In the genomic region with DNA sequence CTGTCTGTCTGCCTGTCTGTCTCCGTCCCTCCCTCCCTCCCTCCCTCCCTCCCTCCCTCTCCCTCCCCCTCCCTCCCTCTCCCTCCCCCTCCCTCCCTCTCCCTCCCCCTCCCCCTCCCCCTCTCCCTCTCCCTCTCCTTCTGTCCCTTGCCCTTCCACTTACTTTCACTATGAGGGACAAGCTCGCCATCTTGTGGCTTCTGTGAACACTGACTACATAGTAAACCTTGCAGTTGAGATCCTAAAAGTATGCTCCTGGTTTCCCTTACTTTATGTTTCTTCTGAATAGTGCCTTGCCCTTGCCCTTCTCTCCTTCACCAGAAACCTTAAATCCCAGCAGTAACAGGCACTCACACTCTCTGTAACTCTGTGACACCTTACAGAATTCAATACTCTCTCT, we compare ENCODE assay signal across 8 mouse cellular contexts.
DNase-seq lines count a peak whose midpoint lies in the region; ATAC-seq and TF ChIP-seq lines count a peak whose summit lies in the region.

No protein-coding gene starts in this region.

- no peak for TF ChIP-seq EP300 in heart, adult 2 months (IDR thresholded peaks at IDR 0.05; ENCODE audit: insufficient read depth, low read depth, low read length)

- no peak for ATAC-seq in neural tube, embryonic 11.5 days (ENCODE audit: insufficient read depth, low FRiP score, low TSS enrichment)
- ATAC-seq in embryonic facial prominence, embryonic 12.5 days (ENCODE audit: insufficient number of reproducible peaks, insufficient read depth, low FRiP score, low TSS enrichment): 0 out of 2 replicates have a peak, but pooled peaks have one; percentile 69

- DNase-seq in heart, adult 2 months: no peak
- no peak for DNase-seq in heart, postnatal 36 days
- peak; percentile 20 for DNase-seq in neural tube, embryonic 11.5 days (ENCODE audit: low spot score)
- DNase-seq in neural tube, embryonic 10.5 days (ENCODE audit: extremely low spot score, low spot score): no peak
- peak; percentile 70 for DNase-seq in retina, postnatal 1 day
- DNase-seq in urinary bladder, postnatal 14 days (ENCODE audit: low spot score): no peak
- no peak for DNase-seq in yolk sac, embryonic 10.5 days (ENCODE audit: low spot score)

- H3K9me3 ChIP-seq in neural tube, embryonic 11.5 days (ENCODE audit: control insufficient read depth, low read length): no peaks in the 10 kb centered on the region
- H3K9me3 ChIP-seq in embryonic facial prominence, embryonic 12.5 days: no peaks in the 10 kb centered on the region

- no peak overlapping the region for H3K4me3 ChIP-seq in heart, adult 2 months
- no peak overlapping the region for H3K4me3 ChIP-seq in neural tube, embryonic 11.5 days (ENCODE audit: low read depth, low read length)
- H3K4me3 ChIP-seq in embryonic facial prominence, embryonic 12.5 days: no peak overlapping the region

- intact Hi-C loops in heart, adult 2 months (cut with DNase I): no loop called here
- intact Hi-C loops in heart, postnatal 36 days (cut with DNase I): loop anchor here (10.0 kb wide), 1 partner anchor 1597 kb away; no protein-coding TSS in a partner anchor

- H3K36me3 ChIP-seq in heart, adult 2 months (ENCODE audit: control insufficient read depth, insufficient read depth, low read length): no peaks in the 10 kb centered on the region
- H3K36me3 ChIP-seq in neural tube, embryonic 11.5 days (ENCODE audit: control insufficient read depth, insufficient read depth, low read length): no peaks in the 10 kb centered on the region
- H3K36me3 ChIP-seq in embryonic facial prominence, embryonic 12.5 days: no peaks in the 10 kb centered on the region

- H3K4me2 ChIP-seq in neural tube, embryonic 11.5 days (ENCODE audit: low read depth): no peak overlapping the region
- no peak overlapping the region for H3K4me2 ChIP-seq in embryonic facial prominence, embryonic 12.5 days (replicated peaks)

- no peaks in the 10 kb centered on the region for H3K4me1 ChIP-seq in heart, adult 2 months (ENCODE audit: control insufficient read depth, insufficient read depth, low read length)
- H3K4me1 ChIP-seq in neural tube, embryonic 11.5 days (ENCODE audit: control insufficient read depth, insufficient read depth, low read length): no peaks in the 10 kb centered on the region
- H3K4me1 ChIP-seq in embryonic facial prominence, embryonic 12.5 days: no peaks in the 10 kb centered on the region

- no peaks in the 10 kb centered on the region for H3K27me3 ChIP-seq in heart, adult 2 months (ENCODE audit: control insufficient read depth, insufficient read depth, low read length)
- H3K27me3 ChIP-seq in neural tube, embryonic 11.5 days (ENCODE audit: control insufficient read depth, insufficient read depth, low read length): no peaks in the 10 kb centered on the region
- H3K27me3 ChIP-seq in embryonic facial prominence, embryonic 12.5 days: no peaks in the 10 kb centered on the region

- 0 out of 2 replicates have a peak, but pooled peaks have one; percentile 16 for TF ChIP-seq CTCF in heart, adult 2 months (IDR thresholded peaks at IDR 0.05)

- H3K27ac ChIP-seq in heart, adult 2 months: no peak overlapping the region
- no peak overlapping the region for H3K27ac ChIP-seq in neural tube, embryonic 11.5 days (ENCODE audit: low read depth, low read length)
- H3K27ac ChIP-seq in embryonic facial prominence, embryonic 12.5 days: no peak overlapping the region

- H3K9ac ChIP-seq in heart, adult 2 months (ENCODE audit: low read depth, low read length): no peak overlapping the region
- H3K9ac ChIP-seq in neural tube, embryonic 11.5 days (ENCODE audit: low read length): no peak overlapping the region
- no peak overlapping the region for H3K9ac ChIP-seq in embryonic facial prominence, embryonic 12.5 days

- TF ChIP-seq POLR2A in heart, adult 2 months (IDR thresholded peaks at IDR 0.05; ENCODE audit: insufficient read depth, low read depth, low read length): no peak

- 0% methylated on average over 2 of the region's 2 CpGs for whole genome bisulfite sequencing in heart, adult 2 months
- 4% methylated on average over 2 of the region's 2 CpGs for WGBS in neural tube, embryonic 11.5 days
- WGBS in embryonic facial prominence, embryonic 12.5 days: 9% methylated on average over 2 of the region's 2 CpGs

- no peaks in the 10 kb centered on the region for H3K79me2 ChIP-seq in heart, adult 2 months (replicated peaks; ENCODE audit: control insufficient read depth, insufficient read depth, low read length)

Comparison
In these comparisons a context has a peak if more than half of its experiments do, and no peak if none do; other contexts are left out.
1. DNase-seq: peak in neural tube, embryonic 11.5 days (single experiment) and retina, postnatal 1 day (single experiment); none in heart, adult 2 months (0 of 2), heart, postnatal 36 days (0 of 2), neural tube, embryonic 10.5 days (single experiment), urinary bladder, postnatal 14 days (single experiment) and yolk sac, embryonic 10.5 days (single experiment).